8 mouse cellular contexts compared by ENCODE assay signal in genomic region chr4:150008853-150009586, GRCm38 (mm10). TPM values are rescaled to one million over a fixed set of nuclear protein-coding genes. Genes with fewer than 3 reads are reported as not detected.
DNase-seq lines count a peak whose midpoint lies in the region; ATAC-seq and TF ChIP-seq lines count a peak whose summit lies in the region.

Gene H6pd, minus strand, starts transcription at chr4:150009023.

- 6% methylated on average over 38 of the region's 52 CpGs for WGBS in forebrain, embryonic 13.5 days
- 4% methylated on average over 52 of the region's 52 CpGs for WGBS in heart, postnatal 0 days
- WGBS in liver, embryonic 14.5 days (ENCODE audit: insufficient replicate concordance), result 3% methylated on average over 52 of the region's 52 CpGs
- WGBS in stomach, embryonic 15.5 days, result 4% methylated on average over 47 of the region's 52 CpGs

- ATAC-seq in cerebellum, adult (ENCODE audit: insufficient number of reproducible peaks, low FRiP score, low TSS enrichment), result peak; percentile 67
- ATAC-seq in forebrain, embryonic 13.5 days, result peak; percentile 92
- peak; percentile 89 for ATAC-seq in heart, postnatal 0 days (ENCODE audit: insufficient read depth, low read depth)
- ATAC-seq in liver, embryonic 14.5 days (ENCODE audit: insufficient read depth), result peak; percentile 85
- ATAC-seq in stomach, embryonic 15.5 days (ENCODE audit: insufficient read depth, low FRiP score, low read depth), result peak; percentile 87

- no peak for TF ChIP-seq EP300 in CH12.LX (IDR thresholded peaks at IDR 0.05; ENCODE audit: low read length)
- no peak for TF ChIP-seq EP300 in heart, postnatal 0 days (IDR thresholded peaks at IDR 0.05; ENCODE audit: low read depth)
- TF ChIP-seq EP300 in liver, embryonic 14.5 days (IDR thresholded peaks at IDR 0.05; ENCODE audit: low read depth), result no peak

- H3K27ac ChIP-seq in CH12.LX (ENCODE audit: insufficient read depth, low read depth), result peak within 1 kb of the TSS; percentile 73
- H3K27ac ChIP-seq in forebrain, embryonic 13.5 days, result peak within 1 kb of the TSS; percentile 76
- peak within 1 kb of the TSS; percentile 97 for H3K27ac ChIP-seq in heart, postnatal 0 days (ENCODE audit: low read depth)
- peak within 1 kb of the TSS; percentile 71 for H3K27ac ChIP-seq in liver, embryonic 14.5 days
- peak within 1 kb of the TSS; percentile 96 for H3K27ac ChIP-seq in stomach, embryonic 15.5 days

- peak; percentile 86 for TF ChIP-seq POLR2A in CH12.LX (IDR thresholded peaks at IDR 0.05; ENCODE audit: low read depth, low read length)

- peaks cover 9% of the 10 kb centered on the region for H3K9me3 ChIP-seq in CH12.LX (replicated peaks; ENCODE audit: low read length)
- H3K9me3 ChIP-seq in forebrain, embryonic 13.5 days (replicated peaks), result no peaks in the 10 kb centered on the region
- H3K9me3 ChIP-seq in heart, postnatal 0 days (replicated peaks; ENCODE audit: control insufficient read depth, low read length), result no peaks in the 10 kb centered on the region
- no peaks in the 10 kb centered on the region for H3K9me3 ChIP-seq in liver, embryonic 14.5 days (ENCODE audit: control insufficient read depth, low read length)
- no peaks in the 10 kb centered on the region for H3K9me3 ChIP-seq in stomach, embryonic 15.5 days

- TF ChIP-seq CTCF in CH12.LX (conservative IDR thresholded peaks at IDR 0.05 in 1 of 2, IDR thresholded peaks at IDR 0.05 in 1 of 2; ENCODE audit: low read depth in 2 of 2, low read length in 2 of 2), result no peak
- TF ChIP-seq CTCF in heart, postnatal 0 days (IDR thresholded peaks at IDR 0.05; ENCODE audit: low read depth), result no peak
- TF ChIP-seq CTCF in liver, embryonic 14.5 days (IDR thresholded peaks at IDR 0.05; ENCODE audit: low read depth), result no peak

- H3K79me2 ChIP-seq in CH12.LX (replicated peaks; ENCODE audit: control insufficient read depth, extremely low read depth, insufficient read depth, poor library complexity, severe bottlenecking), result no peaks in the 10 kb centered on the region; the same call in 1 of the 2 replicates

- H3K4me3 ChIP-seq in CH12.LX (replicated peaks in 1 of 3; ENCODE audit: low read depth in 2 of 3, low read length in 2 of 3, poor library complexity in 1 of 3), result peak within 1 kb of the TSS; percentile 59 to 68 (median 62)
- H3K4me3 ChIP-seq in forebrain, embryonic 13.5 days, result peak within 1 kb of the TSS; percentile 74
- peak within 1 kb of the TSS; percentile 67 for H3K4me3 ChIP-seq in heart, postnatal 0 days (ENCODE audit: low read depth, low read length)
- H3K4me3 ChIP-seq in liver, embryonic 14.5 days (ENCODE audit: insufficient read depth in 1 of 2, low read depth in 2 of 2, low read length in 2 of 2), result peak within 1 kb of the TSS; percentile 61 to 76
- H3K4me3 ChIP-seq in stomach, embryonic 15.5 days (replicated peaks), result peak within 1 kb of the TSS; percentile 82

- H3K36me3 ChIP-seq in CH12.LX (replicated peaks in 1 of 2; ENCODE audit: control insufficient read depth in 1 of 2, insufficient read depth in 1 of 2, low read length in 1 of 2), result peaks cover 4 to 18% of the 10 kb centered on the region in 2 experiments
- no peaks in the 10 kb centered on the region for H3K36me3 ChIP-seq in forebrain, embryonic 13.5 days (ENCODE audit: poor library complexity, severe bottlenecking)
- no peaks in the 10 kb centered on the region for H3K36me3 ChIP-seq in heart, postnatal 0 days (replicated peaks; ENCODE audit: control insufficient read depth, insufficient read depth, low read length)
- H3K36me3 ChIP-seq in liver, embryonic 14.5 days (replicated peaks; ENCODE audit: control insufficient read depth, insufficient read depth, low read depth), result no peaks in the 10 kb centered on the region
- no peaks in the 10 kb centered on the region for H3K36me3 ChIP-seq in stomach, embryonic 15.5 days

- H3K4me1 ChIP-seq in CH12.LX (ENCODE audit: control insufficient read depth in 1 of 2, insufficient read depth in 2 of 2), result peaks cover 14 to 49% of the 10 kb centered on the region in 2 experiments
- H3K4me1 ChIP-seq in forebrain, embryonic 13.5 days, result peaks cover 5% of the 10 kb centered on the region
- peaks cover 43% of the 10 kb centered on the region for H3K4me1 ChIP-seq in heart, postnatal 0 days (ENCODE audit: control insufficient read depth, insufficient read depth)
- peaks cover 6 to 41% of the 10 kb centered on the region in 2 experiments for H3K4me1 ChIP-seq in liver, embryonic 14.5 days (replicated peaks; ENCODE audit: control insufficient read depth in 2 of 2, insufficient read depth in 2 of 2, low read length in 1 of 2)
- peaks cover 35% of the 10 kb centered on the region for H3K4me1 ChIP-seq in stomach, embryonic 15.5 days

- TF ChIP-seq RAD21 in CH12.LX (IDR thresholded peaks at IDR 0.05; ENCODE audit: low read depth, low read length), result no peak

- peak; percentile 88 for DNase-seq in CH12.LX (ENCODE audit: extremely low read depth)
- peak; percentile 91 for DNase-seq in heart, postnatal 0 days (ENCODE audit: low spot score)
- DNase-seq in kidney, postnatal 36 days, result peak; percentile 93 to 96
- DNase-seq in liver, embryonic 14.5 days (ENCODE audit: low read depth in 3 of 3, low spot score in 3 of 3), result peak; percentile 59 to 69 (median 67)
- DNase-seq in neural tube, embryonic 10.5 days (ENCODE audit: extremely low spot score, low spot score), result peak; percentile 86

- H3K9ac ChIP-seq in CH12.LX (ENCODE audit: insufficient read depth, low read depth), result peak within 1 kb of the TSS; percentile 83
- H3K9ac ChIP-seq in forebrain, embryonic 13.5 days, result peak within 1 kb of the TSS; percentile 80
- H3K9ac ChIP-seq in heart, postnatal 0 days (replicated peaks; ENCODE audit: low read depth, low read length), result peak within 1 kb of the TSS; percentile 81
- H3K9ac ChIP-seq in liver, embryonic 14.5 days (replicated peaks), result peak within 1 kb of the TSS; percentile 79
- peak within 1 kb of the TSS; percentile 94 for H3K9ac ChIP-seq in stomach, embryonic 15.5 days

- H3K4me2 ChIP-seq in CH12.LX (ENCODE audit: insufficient read depth, low read depth, poor library complexity, severe bottlenecking), result peak within 1 kb of the TSS; percentile 87
- H3K4me2 ChIP-seq in forebrain, embryonic 13.5 days, result peak within 1 kb of the TSS; percentile 76
- peak within 1 kb of the TSS; percentile 74 for H3K4me2 ChIP-seq in heart, postnatal 0 days (ENCODE audit: low read depth, low read length)
- H3K4me2 ChIP-seq in liver, embryonic 14.5 days (ENCODE audit: low read depth), result peak within 1 kb of the TSS; percentile 86
- peak within 1 kb of the TSS; percentile 91 for H3K4me2 ChIP-seq in stomach, embryonic 15.5 days

- H3K27me3 ChIP-seq in CH12.LX (replicated peaks), result no peaks in the 10 kb centered on the region
- 0 out of 2 replicates have a peak, but pooled peaks cover 2% of the 10 kb centered on the region for H3K27me3 ChIP-seq in forebrain, embryonic 13.5 days
- no peaks in the 10 kb centered on the region for H3K27me3 ChIP-seq in heart, postnatal 0 days (ENCODE audit: control insufficient read depth, insufficient read depth, low read length)
- no peaks in the 10 kb centered on the region for H3K27me3 ChIP-seq in liver, embryonic 14.5 days (ENCODE audit: control insufficient read depth, insufficient read depth, low read length)
- H3K27me3 ChIP-seq in stomach, embryonic 15.5 days (replicated peaks), result no peaks in the 10 kb centered on the region

- dilution Hi-C loops in CH12.LX (cut with MboI; ENCODE audit: extremely low pct_ligation_motif_present, extremely low pct_unique_long_range_greater_than_20kb, low sequenced_read_pairs), result no loop called here

- in situ Hi-C loops in CH12.LX (cut with MboI; ENCODE audit: low pct_ligation_motif_present, low pct_unique_long_range_greater_than_20kb, low sequenced_read_pairs), result no loop called here

TF ChIP-seq in CH12.LX, 34 proteins besides CTCF, POLR2A, EP300 and RAD21:
- TF ChIP-seq TCF12 (IDR thresholded peaks at IDR 0.05; ENCODE audit: low read depth, low read length) (peak; percentile 53), ZKSCAN1 (IDR thresholded peaks at IDR 0.05; ENCODE audit: borderline replicate concordance, low read depth, low read length) (no peak), ZMIZ1 (IDR thresholded peaks at IDR 0.05; ENCODE audit: low read depth, low read length) (peak; percentile 83; the same call in 1 of the 2 replicates), MXI1 (IDR thresholded peaks at IDR 0.05; ENCODE audit: low read depth, low read length) (0 out of 2 replicates have a peak, but pooled peaks have one; percentile 21), IRF4 (IDR thresholded peaks at IDR 0.05; ENCODE audit: low read depth, low read length) (peak; percentile 13; the same call in 1 of the 2 replicates), NRF1 (IDR thresholded peaks at IDR 0.05; ENCODE audit: low read depth, low read length) (peak; percentile 83), NELFE (IDR thresholded peaks at IDR 0.05; ENCODE audit: low read depth, low read length) (peak; percentile 64), MAZ (IDR thresholded peaks at IDR 0.05; ENCODE audit: low read depth, low read length) (peak; percentile 20; the same call in 1 of the 2 replicates), POLR2AphosphoS2 (IDR thresholded peaks at IDR 0.05; ENCODE audit: low read depth, low read length) (no peak), ELF1 (IDR thresholded peaks at IDR 0.05; ENCODE audit: low read depth, low read length) (peak; percentile 35; the same call in 1 of the 2 replicates), BHLHE40 (IDR thresholded peaks at IDR 0.05; ENCODE audit: low read depth, low read length) (0 out of 2 replicates have a peak, but pooled peaks have one; percentile 14), MAX (IDR thresholded peaks at IDR 0.05; ENCODE audit: low read length) (peak; percentile 28; the same call in 1 of the 2 replicates), SIN3A (IDR thresholded peaks at IDR 0.05; ENCODE audit: low read length) (peak; percentile 24; the same call in 1 of the 2 replicates), TBP (conservative IDR thresholded peaks at IDR 0.05; ENCODE audit: low read depth, low read length) (no peak)

RNA-seq across cellular contexts. Expression of gene H6pd, which starts in this region (rescaled TPM):
- 25.1 and 25.3 TPM in 2 replicates for total RNA-seq in CH12.LX (2012; rRNA removed)
- 13.2 and 17.7 TPM in 2 replicates for total RNA-seq in CH12.LX (2014; rRNA removed)
- 36.2 and 38.5 TPM in 2 replicates for polyA plus RNA-seq in CH12.LX (2012; ENCODE audit: insufficient read length, low read depth)
- 0.98 and 1.4 TPM in 2 replicates for polyA plus RNA-seq in forebrain, embryonic 13.5 days (2015; fragmentation: Nextera tagmentation; extraction: Ambion mirVana)
- total RNA-seq in heart, postnatal 0 days (2014; rRNA removed; ENCODE audit: low replicate concordance), result 25.7 and 35.2 TPM in 2 replicates
- 7.1 and 7.3 TPM in 2 replicates for polyA plus RNA-seq in heart, postnatal 0 days (2015; fragmentation: Nextera tagmentation; extraction: Ambion mirVana)
- 8.3 and 9.6 TPM in 2 replicates for polyA plus RNA-seq in liver, embryonic 14.5 days (2012; rRNA removed)
- 7.9 and 9.1 TPM in 2 replicates for polyA plus RNA-seq in liver, embryonic 14.5 days (2014; fragmentation: Nextera tagmentation; extraction: Ambion mirVana)
- polyA plus RNA-seq in stomach, embryonic 15.5 days (2015; fragmentation: Nextera tagmentation; extraction: Ambion mirVana), result 14.4 and 15.3 TPM in 2 replicates

Comparison
In these comparisons a context has a peak if more than half of its experiments do, and no peak if none do; other contexts are left out.
1. Peak in every context shown above with its lines: DNase-seq, ATAC-seq, H3K4me3 ChIP-seq and H3K27ac ChIP-seq.